Mouse (Mus musculus) left cerebral cortex, adult 8-10 months (tissue): ENCODE results near the gene Hhat. TPM values are rescaled to one million over a fixed set of nuclear protein-coding genes. Genes with fewer than 3 reads are reported as not detected.

Experiments used
- DNase-seq, 2 experiments: peaks; one replicate each; pipeline ENCODE4 v3.0.0; 2022; ENCODE audit warnings: low spot score in 2 of 2
- total RNA-seq, 4 experiments: library from RNA; stranded (reverse); gene quantifications; 2 replicates each; pipeline ENCODE4 v1.2.4; 2022

Gene Hhat
- total RNA-seq, 4 experiments from 2014 or later: 2.2 to 2.6 (median 2.5) TPM

- no peak for DNase-seq
Measured at GRCm38 (mm10) chr1:192651981-192652605, 118.9 kb downstream of the Hhat start.

- DNase-seq: no peak
Measured at GRCm38 (mm10) chr1:192650586-192650985, 120.4 kb downstream of the Hhat start.

- no peak for DNase-seq
Measured at GRCm38 (mm10) chr1:192650023-192650422, 121.0 kb downstream of the Hhat start.

GRCm38 (mm10) chr1:192649233-192649632, 121.8 kb downstream of the Hhat start:
- DNase-seq: no peak

GRCm38 (mm10) chr1:192647361-192647760, 123.7 kb downstream of the Hhat start:
- DNase-seq: no peak

GRCm38 (mm10) chr1:192642126-192642525, 128.9 kb downstream of the Hhat start:
- no peak for DNase-seq

- no peak for DNase-seq
Measured at GRCm38 (mm10) chr1:192639175-192639574, 131.8 kb downstream of the Hhat start.

GRCm38 (mm10) chr1:192621843-192622242, 149.2 kb downstream of the Hhat start:
- no peak for DNase-seq

- DNase-seq: no peak
Measured at GRCm38 (mm10) chr1:192613271-192613670, 157.8 kb downstream of the Hhat start.

- no peak for DNase-seq
Measured at GRCm38 (mm10) chr1:192611996-192612739, 158.9 kb downstream of the Hhat start.

- DNase-seq: no peak
Measured at GRCm38 (mm10) chr1:192606876-192607275, 164.1 kb downstream of the Hhat start.

- DNase-seq: no peak
Measured at GRCm38 (mm10) chr1:192604413-192604812, 166.6 kb downstream of the Hhat start.

- DNase-seq: no peak
Measured at GRCm38 (mm10) chr1:192603556-192603955, 167.5 kb downstream of the Hhat start.

- no peak for DNase-seq
Measured at GRCm38 (mm10) chr1:192601206-192601605, 169.8 kb downstream of the Hhat start.

GRCm38 (mm10) chr1:192599746-192600145, 171.3 kb downstream of the Hhat start:
- DNase-seq: no peak

GRCm38 (mm10) chr1:192598380-192598779, 172.6 kb downstream of the Hhat start:
- DNase-seq: peak; percentile 67 to 69

- peak in 1 of 2 experiments; percentile 28 for DNase-seq
Measured at GRCm38 (mm10) chr1:192595426-192595825, 175.6 kb downstream of the Hhat start.

GRCm38 (mm10) chr1:192593492-192593891, 177.5 kb downstream of the Hhat start:
- DNase-seq: no peak

GRCm38 (mm10) chr1:192587451-192587850, 183.6 kb downstream of the Hhat start:
- DNase-seq: peak; percentile 47 to 91

GRCm38 (mm10) chr1:192585289-192585688, 185.7 kb downstream of the Hhat start:
- no peak for DNase-seq

- no peak for DNase-seq
Measured at GRCm38 (mm10) chr1:192582921-192583320, 188.1 kb downstream of the Hhat start.

- DNase-seq: no peak
Measured at GRCm38 (mm10) chr1:192564691-192565090, 206.3 kb downstream of the Hhat start.

GRCm38 (mm10) chr1:192559341-192559740, 211.7 kb downstream of the Hhat start:
- DNase-seq: no peak
